ENCODE assay signal across 9 mouse cellular contexts in the genomic region with DNA sequence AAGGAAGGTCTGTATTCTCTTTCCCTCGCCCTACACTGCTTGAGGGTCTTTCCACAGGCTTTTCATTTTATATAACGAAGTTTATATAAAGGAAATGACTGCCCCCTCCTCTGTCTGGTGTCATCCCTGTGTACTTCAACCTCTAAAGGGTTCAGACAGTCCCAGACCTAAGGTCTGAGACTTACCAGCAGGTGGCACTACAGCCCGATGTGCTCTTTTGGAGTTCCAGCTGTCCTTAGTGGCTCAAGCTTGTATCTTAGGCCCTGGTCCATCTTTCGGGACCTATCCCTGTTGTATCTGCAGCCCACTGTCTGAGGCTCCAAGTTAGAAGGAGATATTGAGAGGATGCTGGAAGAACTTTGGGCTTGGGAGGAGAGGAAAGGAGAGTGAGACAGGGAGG. TPM values are rescaled to one million over a fixed set of nuclear protein-coding genes. Genes with fewer than 3 reads are reported as not detected.
DNase-seq lines count a peak whose midpoint lies in the region; ATAC-seq and TF ChIP-seq lines count a peak whose summit lies in the region.
"Had no signal": no experiment of that assay in that cellular context is flagged by ENCODE, and none has a peak within 500 bp of the region (broad histone marks: within the 10 kb centered on the region; RNA-seq: fewer than 3 reads in every experiment).

No protein-coding gene starts in this region.

- no peaks in the 10 kb centered on the region for H3K4me1 ChIP-seq in forebrain, embryonic 14.5 days (ENCODE audit: control insufficient read depth, insufficient read depth, low read length)
- peaks cover 3% of the 10 kb centered on the region; the same call in 1 of the 2 replicates for H3K4me1 ChIP-seq in forebrain, embryonic 12.5 days
- no peaks in the 10 kb centered on the region for H3K4me1 ChIP-seq in bone marrow, adult 2 months (ENCODE audit: control insufficient read depth, insufficient read depth, low read length)

- no peak overlapping the region for H3K4me3 ChIP-seq in forebrain, embryonic 14.5 days (ENCODE audit: low read depth, low read length)
- no peak overlapping the region for H3K4me3 ChIP-seq in forebrain, embryonic 12.5 days (replicated peaks)
- no peak overlapping the region for H3K4me3 ChIP-seq in bone marrow, adult 2 months (replicated peaks; ENCODE audit: control insufficient read depth, low read depth, low read length)

- no peak for TF ChIP-seq POLR2A in bone marrow, adult 2 months (IDR thresholded peaks at IDR 0.05; ENCODE audit: borderline replicate concordance, control insufficient read depth, low read depth, low read length)

- no peak for ATAC-seq in forebrain, embryonic 14.5 days
- no peak for ATAC-seq in forebrain, embryonic 12.5 days (ENCODE audit: low FRiP score)
- ATAC-seq in erythroblast, adult 5-6 weeks (replicated peaks; ENCODE audit: low FRiP score, poor library complexity, severe bottlenecking) = 0 out of 2 replicates have a peak, but pooled peaks have one; percentile 44

- peak; percentile 52 for TF ChIP-seq CTCF in bone marrow, adult 2 months (IDR thresholded peaks at IDR 0.05; ENCODE audit: control insufficient read depth, insufficient read depth, low read length)

- H3K4me2 ChIP-seq in forebrain, embryonic 14.5 days (ENCODE audit: low read length) = no peak overlapping the region
- H3K4me2 ChIP-seq in forebrain, embryonic 12.5 days = no peak overlapping the region

- no peaks in the 10 kb centered on the region for H3K9me3 ChIP-seq in forebrain, embryonic 14.5 days (replicated peaks; ENCODE audit: control insufficient read depth, low read length)
- no peaks in the 10 kb centered on the region for H3K9me3 ChIP-seq in forebrain, embryonic 12.5 days

- H3K9ac ChIP-seq in forebrain, embryonic 14.5 days (ENCODE audit: low read length) = no peak overlapping the region
- no peak overlapping the region for H3K9ac ChIP-seq in forebrain, embryonic 12.5 days

- H3K27me3 ChIP-seq in forebrain, embryonic 14.5 days (replicated peaks; ENCODE audit: control insufficient read depth, insufficient read depth, low read length) = no peaks in the 10 kb centered on the region
- H3K27me3 ChIP-seq in forebrain, embryonic 12.5 days = no peaks in the 10 kb centered on the region

- 31% methylated on average over 4 of the region's 4 CpGs for WGBS in forebrain, embryonic 14.5 days
- WGBS in forebrain, embryonic 12.5 days = 35% methylated on average over 4 of the region's 4 CpGs
- WGBS in bone marrow, adult 2 months = 27% methylated on average over 4 of the region's 4 CpGs

- no peaks in the 10 kb centered on the region for H3K36me3 ChIP-seq in forebrain, embryonic 14.5 days (ENCODE audit: control insufficient read depth, insufficient read depth, low read length)
- H3K36me3 ChIP-seq in forebrain, embryonic 12.5 days (replicated peaks) = no peaks in the 10 kb centered on the region

- DNase-seq in forebrain, embryonic 14.5 days (ENCODE audit: low spot score) = peak; percentile 78
- peak; percentile 46 for DNase-seq in A20 (ENCODE audit: low read depth, low spot score)
- peak; percentile 75 for DNase-seq in layer of hippocampus, adult 11-12 months (ENCODE audit: low spot score)
- DNase-seq in mesoderm, embryonic 11.5 days (ENCODE audit: low read depth, low spot score) = peak; percentile 72
- peak; percentile 6 to 7 for DNase-seq in thymus, postnatal 36 days

- no peak overlapping the region for H3K27ac ChIP-seq in forebrain, embryonic 14.5 days (ENCODE audit: low read depth, low read length)
- H3K27ac ChIP-seq in forebrain, embryonic 12.5 days = no peak overlapping the region
- H3K27ac ChIP-seq in bone marrow, adult 2 months (ENCODE audit: control insufficient read depth, insufficient read depth, low read depth, low read length, poor library complexity) = no peak overlapping the region

RNA-seq across cellular contexts. Expression of a gene that starts 48.3 kb away (rescaled TPM):
- polyA plus RNA-seq in forebrain, embryonic 14.5 days (2014; fragmentation: Nextera tagmentation; extraction: Ambion mirVana) = not detected in 2 replicates
- polyA plus RNA-seq in forebrain, embryonic 12.5 days (2016; fragmentation: Nextera tagmentation; extraction: Ambion mirVana) = not detected in 2 replicates
- polyA plus RNA-seq in bone marrow, adult 2 months (2011; ENCODE audit: insufficient read depth, insufficient read length, low replicate concordance, missing spikeins) = not detected in 2 replicates
- total RNA-seq in erythroblast, adult 5-6 weeks (2015; ENCODE audit: low replicate concordance) = not detected in 2 replicates
- total RNA-seq in erythroblast, adult 5-6 weeks (2017; ENCODE audit: low replicate concordance) = not detected in 2 replicates
- polyA plus RNA-seq: large intestine, adult 2 months had no signal

Comparison
In these comparisons a context has a peak if more than half of its experiments do, and no peak if none do; other contexts are left out.
1. DNase-seq: peak in every context shown above with its lines; median percentile 78 in forebrain, embryonic 14.5 days; 75 in layer of hippocampus, adult 11-12 months; 72 in mesoderm, embryonic 11.5 days; 46 in A20; 6 in thymus, postnatal 36 days.